Mouse (Mus musculus) induced T-regulatory cell, adult 2 months (primary cell): ENCODE data around the gene Eef1g.
"Not testable (repeated sequence)": the region's sequence is repeated elsewhere in the genome, so short reads cannot be mapped to it uniquely, and the experiment has no call there.

Experiments
- DNase-seq: peaks from one replicate; pipeline ENCODE4 v3.0.0-alpha.2; 2012; ENCODE audit warnings: low read depth

Gene Eef1g

GRCm38 (mm10) chr19:8987816-8988215, 21.0 kb downstream of the Eef1g start:
- DNase-seq = no peak

GRCm38 (mm10) chr19:8988346-8989065, 21.7 kb downstream of the Eef1g start:
- peak; percentile 43 for DNase-seq

GRCm38 (mm10) chr19:8989066-8989566, 22.3 kb downstream of the Eef1g start, which contains the start of gene Ahnak:
Ahnak (plus strand) TSS chr19:8989284.
- DNase-seq = peak; percentile 83

- DNase-seq = peak; percentile 86
These were observed 23.0 kb downstream of the Eef1g start for GRCm38 (mm10) chr19:8989567-8990431.

- peak; percentile 75 for DNase-seq
These were observed 23.7 kb downstream of the Eef1g start for GRCm38 (mm10) chr19:8990432-8991102.

GRCm38 (mm10) chr19:8991245-8991870, 24.5 kb downstream of the Eef1g start:
- peak; percentile 60 for DNase-seq

GRCm38 (mm10) chr19:8991871-8992735, 25.3 kb downstream of the Eef1g start:
- DNase-seq = peak; percentile 61

- peak; percentile 90 for DNase-seq
These were observed 26.2 kb downstream of the Eef1g start for GRCm38 (mm10) chr19:8992769-8993624.

GRCm38 (mm10) chr19:8993625-8993912, 26.7 kb downstream of the Eef1g start:
- DNase-seq = no peak

GRCm38 (mm10) chr19:8994813-8995607, 28.2 kb downstream of the Eef1g start:
- DNase-seq = peak; percentile 53

GRCm38 (mm10) chr19:8996601-8997000, 29.8 kb downstream of the Eef1g start:
- peak; percentile 47 for DNase-seq

- peak; percentile 92 for DNase-seq
These were observed 30.7 kb downstream of the Eef1g start for GRCm38 (mm10) chr19:8997546-8997945.

- DNase-seq = peak; percentile 75
These were observed 31.7 kb downstream of the Eef1g start for GRCm38 (mm10) chr19:8998546-8998945.

GRCm38 (mm10) chr19:8999223-8999622, 32.4 kb downstream of the Eef1g start:
- no peak for DNase-seq

GRCm38 (mm10) chr19:9006915-9007314, 40.1 kb downstream of the Eef1g start:
- DNase-seq = not testable (repeated sequence)

GRCm38 (mm10) chr19:9019298-9019697, 52.5 kb downstream of the Eef1g start:
- no peak for DNase-seq

GRCm38 (mm10) chr19:9023021-9023778, 56.4 kb downstream of the Eef1g start:
- DNase-seq = no peak

GRCm38 (mm10) chr19:9025562-9026257, 58.9 kb downstream of the Eef1g start:
- no peak for DNase-seq
